Mouse (Mus musculus): ENCODE results near the gene Erc2. TPM values are rescaled to one million over a fixed set of nuclear protein-coding genes. Genes with fewer than 3 reads are reported as not detected.

Erc2 gene
- total RNA-seq, 2 experiments from 2014 or later = not detected

GRCm38 (mm10) chr14:28128999-28129398 lies 506.8 kb downstream of the Erc2 start:
- no peak for ATAC-seq (replicated peaks; ENCODE audit: low FRiP score, poor library complexity, severe bottlenecking)

GRCm38 (mm10) chr14:28143998-28144397 lies 521.8 kb downstream of the Erc2 start:
- no peak for ATAC-seq (replicated peaks; ENCODE audit: low FRiP score, poor library complexity, severe bottlenecking)

- ATAC-seq (replicated peaks; ENCODE audit: low FRiP score, poor library complexity, severe bottlenecking) = no peak
These were observed 525.0 kb downstream of the Erc2 start for GRCm38 (mm10) chr14:28147201-28147600.

DNA sequence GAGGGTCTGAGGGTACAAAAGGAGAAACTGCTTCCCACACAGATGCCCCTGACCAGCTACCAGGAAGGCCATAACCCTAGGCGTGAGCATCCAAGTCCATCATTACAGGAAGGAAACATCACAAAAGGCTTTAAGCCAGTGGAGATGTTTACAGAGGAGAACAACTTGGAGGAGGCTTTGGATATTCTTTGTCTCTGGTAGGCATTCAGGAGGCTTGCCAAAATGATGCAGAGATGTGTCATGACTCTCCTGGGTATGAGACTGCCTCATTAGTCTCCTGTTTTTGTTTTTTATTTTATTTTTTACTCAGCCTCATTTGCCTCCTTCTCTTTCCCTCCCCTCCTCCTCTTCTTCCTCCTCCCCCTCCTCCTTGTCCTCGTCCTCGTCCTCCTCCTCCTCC lies 528.7 kb downstream of the Erc2 start:
- no peak for ATAC-seq (replicated peaks; ENCODE audit: low FRiP score, poor library complexity, severe bottlenecking)

GRCm38 (mm10) chr14:28155706-28156105 lies 533.5 kb downstream of the Erc2 start:
- no peak for ATAC-seq (replicated peaks; ENCODE audit: low FRiP score, poor library complexity, severe bottlenecking)

DNA sequence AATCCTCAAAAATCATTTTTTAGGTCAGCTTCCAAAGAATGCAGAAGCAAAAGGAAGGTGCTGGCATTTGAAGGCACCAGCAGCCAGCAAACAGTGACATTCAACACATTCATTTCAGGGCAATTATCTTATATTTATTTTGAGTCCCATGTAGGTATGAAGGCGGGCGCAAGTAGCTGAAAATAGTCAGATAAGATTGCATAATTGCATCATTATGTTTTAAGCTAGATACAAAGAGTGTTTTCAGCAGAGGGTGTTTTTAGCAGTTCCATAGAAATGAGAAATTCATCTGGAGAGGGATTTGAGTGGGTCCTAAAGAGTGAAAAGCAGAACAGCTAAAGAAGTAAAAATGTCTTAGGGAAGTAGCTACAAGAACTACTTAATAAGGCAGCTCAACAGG lies 538.6 kb downstream of the Erc2 start:
- no peak for ATAC-seq (replicated peaks; ENCODE audit: low FRiP score, poor library complexity, severe bottlenecking)

DNA sequence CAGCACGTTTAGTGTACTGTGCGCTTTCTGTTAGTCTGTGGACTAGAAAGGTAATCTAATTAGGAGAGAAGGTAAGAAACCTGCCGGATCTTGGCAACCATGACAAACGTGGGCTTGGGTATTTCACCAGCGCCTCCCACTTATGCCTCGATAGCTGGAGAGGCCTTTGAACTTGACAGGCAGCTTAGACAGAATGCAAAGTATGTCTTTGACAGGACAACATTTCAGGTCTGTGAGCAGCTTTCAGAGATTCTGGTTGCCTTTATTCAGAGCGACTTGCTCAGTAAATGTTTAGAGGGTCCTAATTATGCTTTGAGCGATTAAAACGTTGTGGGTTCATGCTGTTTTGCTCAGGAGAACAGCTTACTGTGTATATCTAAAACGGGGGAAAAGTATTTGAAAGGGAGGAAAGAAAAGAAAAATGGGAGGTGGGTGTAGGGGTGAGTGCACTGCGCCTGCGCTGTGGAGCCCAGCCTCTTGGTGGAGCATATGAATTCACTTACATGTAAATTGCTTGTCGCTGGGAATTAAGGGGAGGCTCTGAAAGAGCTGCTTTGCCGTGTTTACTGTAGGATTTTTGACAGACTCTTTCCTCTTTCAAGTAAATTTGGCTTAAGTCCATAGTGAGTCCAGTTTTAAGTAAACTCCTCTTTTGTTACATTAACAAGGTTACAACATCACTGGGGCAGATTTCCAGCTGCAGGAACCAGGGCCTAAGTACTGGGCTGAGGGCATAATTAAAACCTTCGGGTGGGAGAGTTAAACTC lies 542.6 kb downstream of the Erc2 start:
- ATAC-seq (replicated peaks; ENCODE audit: low FRiP score, poor library complexity, severe bottlenecking) = no peak

GRCm38 (mm10) chr14:28165621-28166211 lies 543.5 kb downstream of the Erc2 start:
- ATAC-seq (replicated peaks; ENCODE audit: low FRiP score, poor library complexity, severe bottlenecking) = no peak

GRCm38 (mm10) chr14:28170711-28171110 lies 548.5 kb downstream of the Erc2 start:
- no peak for ATAC-seq (replicated peaks; ENCODE audit: low FRiP score, poor library complexity, severe bottlenecking)

- ATAC-seq (replicated peaks; ENCODE audit: low FRiP score, poor library complexity, severe bottlenecking) = no peak
These were observed 549.1 kb downstream of the Erc2 start for GRCm38 (mm10) chr14:28171364-28171763.

- no peak for ATAC-seq (replicated peaks; ENCODE audit: low FRiP score, poor library complexity, severe bottlenecking)
These were observed 551.5 kb downstream of the Erc2 start for GRCm38 (mm10) chr14:28173736-28174135.

DNA sequence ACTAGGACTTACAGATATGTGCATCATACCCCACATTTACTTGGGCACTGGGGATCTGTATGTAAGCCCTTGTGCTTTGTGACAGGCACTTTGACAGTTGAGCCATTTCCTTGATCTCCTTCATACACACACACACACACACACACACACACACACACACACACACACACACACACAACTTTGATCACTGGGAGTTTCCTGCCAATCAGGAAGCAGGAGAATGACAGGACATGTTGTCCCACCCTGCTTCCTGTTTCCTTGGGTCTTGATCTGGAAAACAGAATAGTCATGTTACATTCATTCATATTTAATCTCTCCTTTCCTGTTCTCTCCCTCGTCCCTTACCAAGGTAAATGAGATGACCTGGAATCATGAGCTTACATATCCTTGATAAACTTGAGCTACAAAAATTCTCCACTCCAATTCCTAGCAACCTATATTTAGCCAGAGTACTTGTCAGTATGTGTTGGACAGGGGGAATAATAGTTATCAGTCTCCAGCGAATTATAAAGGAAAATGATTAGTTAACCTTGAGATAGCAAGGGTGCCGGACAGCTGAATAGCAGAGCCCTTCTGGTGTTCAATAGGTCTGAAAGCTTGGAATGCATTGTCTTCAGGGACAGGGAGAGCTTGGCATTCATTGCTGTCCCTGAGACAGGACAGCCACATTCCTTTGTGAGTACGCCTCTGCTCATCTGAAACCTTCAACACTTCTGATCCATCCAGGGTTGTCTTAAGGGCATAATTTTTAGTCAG lies 559.0 kb downstream of the Erc2 start:
- no peak for ATAC-seq (replicated peaks; ENCODE audit: low FRiP score, poor library complexity, severe bottlenecking)

GRCm38 (mm10) chr14:28192711-28193364 lies 570.6 kb downstream of the Erc2 start:
- ATAC-seq (replicated peaks; ENCODE audit: low FRiP score, poor library complexity, severe bottlenecking) = no peak

DNA sequence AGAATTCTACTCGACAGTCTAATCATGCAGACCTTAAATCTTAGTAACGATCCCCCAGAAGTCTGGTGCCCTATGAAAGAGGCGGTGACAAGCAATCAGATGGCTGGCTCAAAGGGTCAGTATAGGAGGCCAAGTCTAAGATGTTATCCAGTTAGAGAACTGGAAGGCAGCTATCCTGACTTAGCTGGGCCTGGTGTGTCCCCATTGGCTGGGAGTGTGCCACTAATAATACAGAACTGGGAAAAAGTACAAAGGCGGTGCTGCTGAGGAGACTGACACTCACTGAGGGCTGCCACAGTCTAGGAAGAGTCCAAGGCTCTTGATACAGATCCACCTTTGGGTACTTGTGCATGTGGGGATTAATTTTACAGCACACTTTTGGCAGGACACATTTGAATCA lies 581.6 kb downstream of the Erc2 start:
- no peak for ATAC-seq (replicated peaks; ENCODE audit: low FRiP score, poor library complexity, severe bottlenecking)

- ATAC-seq (replicated peaks; ENCODE audit: low FRiP score, poor library complexity, severe bottlenecking) = no peak
These were observed 584.1 kb downstream of the Erc2 start for GRCm38 (mm10) chr14:28206303-28206702.

- no peak for ATAC-seq (replicated peaks; ENCODE audit: low FRiP score, poor library complexity, severe bottlenecking)
These were observed 603.3 kb downstream of the Erc2 start for GRCm38 (mm10) chr14:28225550-28225949.

- ATAC-seq (replicated peaks; ENCODE audit: low FRiP score, poor library complexity, severe bottlenecking) = no peak
These were observed 608.3 kb downstream of the Erc2 start for GRCm38 (mm10) chr14:28230563-28230962.

GRCm38 (mm10) chr14:28231241-28231640 lies 609.0 kb downstream of the Erc2 start:
- no peak for ATAC-seq (replicated peaks; ENCODE audit: low FRiP score, poor library complexity, severe bottlenecking)

DNA sequence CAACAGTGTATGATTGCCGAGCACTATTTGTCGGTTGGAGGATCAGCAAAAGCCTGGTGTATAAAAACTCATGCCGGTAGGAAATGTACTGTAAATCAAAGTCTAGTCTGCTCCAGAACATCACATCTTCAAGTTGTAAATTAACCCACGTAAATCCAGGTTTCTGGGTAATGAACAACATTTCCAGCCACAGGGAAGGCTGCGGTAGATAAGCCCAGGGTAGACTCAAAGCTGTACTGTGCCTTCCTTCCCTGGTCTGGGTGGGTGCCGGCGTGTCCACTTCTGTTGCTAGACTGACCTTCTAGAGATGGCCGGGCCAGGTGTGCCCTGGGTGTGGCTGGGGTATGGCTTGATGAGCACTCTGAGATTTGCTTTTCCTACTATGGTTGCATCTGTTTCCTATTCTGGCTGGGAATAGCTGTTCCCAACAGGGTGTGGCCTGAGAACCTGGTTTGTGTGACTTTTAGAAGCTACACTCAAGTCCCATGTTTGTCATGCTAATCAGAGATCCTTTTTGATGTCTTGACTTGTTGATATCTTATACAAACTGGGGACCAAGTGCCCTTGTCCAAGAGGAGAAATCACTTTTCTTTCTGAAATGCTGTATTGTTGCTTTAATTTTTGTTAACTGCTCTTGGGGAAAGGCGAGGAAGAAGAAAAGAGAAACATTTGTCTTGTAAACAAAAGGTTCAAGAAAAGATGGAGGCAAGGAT lies 616.3 kb downstream of the Erc2 start:
- ATAC-seq (replicated peaks; ENCODE audit: low FRiP score, poor library complexity, severe bottlenecking) = no peak

DNA sequence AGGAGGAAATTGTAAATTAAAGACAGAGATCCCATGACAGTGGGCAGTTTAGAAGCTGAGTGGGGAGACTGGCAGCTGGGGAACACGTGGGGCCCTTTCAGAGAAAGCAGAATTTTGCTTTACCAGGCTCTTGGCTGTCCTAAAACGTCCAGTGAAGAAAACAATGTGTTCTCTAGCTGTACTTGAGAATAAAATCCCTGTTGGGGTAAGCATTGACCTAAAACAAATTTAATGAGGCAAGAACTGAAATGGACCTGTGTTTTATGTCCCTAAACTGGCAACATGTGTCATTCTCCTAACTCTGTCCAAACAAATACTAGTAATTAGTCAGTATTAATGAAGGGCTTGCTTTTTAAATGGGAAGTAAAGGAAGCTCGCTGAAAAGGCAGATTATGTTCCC lies 617.9 kb downstream of the Erc2 start:
- ATAC-seq (replicated peaks; ENCODE audit: low FRiP score, poor library complexity, severe bottlenecking) = no peak
